Mouse (Mus musculus) bone marrow macrophage, adult 2 months (primary cell): ENCODE measurements around the gene Upb1.

Experiments
- CTCF ChIP-seq: IDR thresholded peaks from 2 replicates; pipeline ENCODE4 v1.5.1; 2012; ENCODE audit warnings: low read depth, mild to moderate bottlenecking, low read length, moderate library complexity
- POLR2A ChIP-seq: IDR thresholded peaks from 2 replicates; pipeline ENCODE4 v1.6.1; 2012; ENCODE audit warnings: mild to moderate bottlenecking, low read depth, low read length, borderline replicate concordance

DNA sequence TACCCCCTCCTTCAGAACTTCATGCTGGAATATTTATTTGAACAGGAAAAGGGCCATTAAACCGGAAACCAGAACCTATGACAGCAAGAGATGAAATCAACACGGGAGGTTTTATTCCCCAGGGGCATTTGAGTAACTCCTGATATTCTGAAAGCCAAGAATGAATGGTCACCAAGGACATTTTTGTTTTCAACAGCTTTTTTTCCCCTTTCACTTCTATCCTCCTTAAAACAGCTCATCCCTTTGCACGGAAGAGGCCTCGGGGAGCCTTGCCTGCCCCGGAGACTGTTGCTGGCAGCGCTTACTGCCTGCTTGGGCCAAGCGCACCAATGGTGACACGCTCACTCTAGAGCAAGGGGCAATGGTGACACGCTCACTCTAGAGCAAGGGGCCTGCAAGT lies 76.1 kb downstream of the Upb1 start:
- TF ChIP-seq POLR2A (no peak), CTCF (no peak)
